Mouse (Mus musculus) v-Abl transformed pro-B cells (cell line): ENCODE results near the gene Sspn.

Source experiments
- in situ Hi-C, 2 experiments: fragments of 400-800 bp; cut with MboI; formaldehyde crosslinking; loops; one replicate each; pipeline ENCODE4 v1.15.1; 2025; ENCODE audit not compliant: unreplicated experiment in 2 of 2

Gene Sspn

GRCm38 (mm10) chr6:146010093-146010764, 78.8 kb downstream of the Sspn start:
- in situ Hi-C loops, result no loop called here

GRCm38 (mm10) chr6:146014312-146014711, 82.9 kb downstream of the Sspn start:
- in situ Hi-C loops, result no loop called here
